Mouse (Mus musculus): ENCODE data around the gene Fam122b.
"Not testable (repeated sequence)": the region's sequence is repeated elsewhere in the genome, so short reads cannot be mapped to it uniquely, and the experiment has no call there.

Fam122b gene

DNA sequence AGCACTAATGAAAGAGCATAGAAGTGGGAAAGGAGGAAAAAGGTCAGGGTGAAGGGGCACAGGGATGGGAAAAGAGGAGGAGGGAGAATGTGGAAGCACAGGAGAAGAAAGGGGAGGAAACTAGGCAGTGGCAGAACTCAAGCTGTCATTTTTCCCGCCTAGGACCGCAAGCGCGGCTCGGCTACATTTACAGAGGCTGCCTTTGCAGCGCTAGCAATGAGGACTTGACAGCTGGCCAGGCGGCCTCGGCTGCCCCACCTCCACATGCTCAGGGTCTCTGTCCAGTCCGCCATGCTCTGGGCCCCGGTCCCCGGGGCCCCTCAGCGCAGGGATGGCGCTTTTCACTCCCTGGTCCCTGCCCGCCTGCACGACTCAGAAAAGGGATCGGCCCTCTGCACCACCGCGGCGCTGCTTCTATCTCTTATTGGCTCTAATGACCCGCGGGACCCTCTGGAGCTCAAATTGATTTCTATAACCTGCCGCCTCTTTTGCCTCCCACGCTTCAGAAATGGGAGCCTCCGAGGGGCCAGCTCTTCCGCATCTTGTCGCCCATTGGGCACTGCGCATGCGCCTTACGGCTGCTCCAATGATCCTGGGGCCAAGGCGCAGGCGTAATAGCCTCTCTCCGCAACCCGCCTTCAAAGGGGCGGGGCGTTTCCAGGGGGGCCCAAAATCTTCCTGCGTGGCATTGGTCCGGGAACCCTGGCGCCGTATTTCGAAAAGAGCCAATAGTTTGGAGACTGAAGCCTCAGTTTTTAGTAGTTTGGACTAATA, at the start of gene Fam122b:
TSS of gene Fam122b (minus strand) at position 517 of the 774 bp plus-strand sequence.
- in situ Hi-C loops (cut with MboI, MseI) = no loop called here

DNA sequence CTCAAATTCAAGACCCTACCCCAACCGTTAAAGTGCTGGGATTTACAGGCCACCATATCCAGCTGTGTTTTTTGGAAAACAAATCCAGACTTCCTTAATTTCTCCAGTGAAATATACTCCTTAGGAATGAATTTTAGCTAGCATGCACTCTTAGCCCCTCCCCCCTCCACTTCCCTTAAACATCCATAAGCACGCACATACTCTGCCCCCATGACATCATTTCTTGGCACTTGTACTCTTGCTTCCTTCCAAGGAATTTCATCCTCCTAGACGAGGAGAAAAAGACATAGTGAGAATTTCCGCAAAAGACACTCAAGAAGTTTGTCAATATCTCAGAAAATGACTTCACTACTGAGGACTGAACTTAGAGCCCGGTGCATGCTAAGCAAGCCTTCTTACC, 18.3 kb upstream of the Fam122b start:
- in situ Hi-C loops (cut with MboI, MseI) = no loop called here

GRCm38 (mm10) chrX:53273124-53273523, 3.5 kb upstream of the Fam122b start, which contains the start of gene Fam122c:
Gene Fam122c, plus strand, starts transcription at chrX:53273424.
- in situ Hi-C loops (cut with MboI, MseI) = no loop called here

- in situ Hi-C loops (cut with MboI, MseI) = not testable (repeated sequence)
Observed at GRCm38 (mm10) chrX:53271628-53272027, 2.0 kb upstream of the Fam122b start.

GRCm38 (mm10) chrX:53270063-53270432, 443 bp upstream of the Fam122b start:
- in situ Hi-C loops (cut with MboI, MseI) = no loop called here

GRCm38 (mm10) chrX:53268856-53269255, 749 bp downstream of the Fam122b start:
- in situ Hi-C loops (cut with MboI, MseI) = no loop called here

DNA sequence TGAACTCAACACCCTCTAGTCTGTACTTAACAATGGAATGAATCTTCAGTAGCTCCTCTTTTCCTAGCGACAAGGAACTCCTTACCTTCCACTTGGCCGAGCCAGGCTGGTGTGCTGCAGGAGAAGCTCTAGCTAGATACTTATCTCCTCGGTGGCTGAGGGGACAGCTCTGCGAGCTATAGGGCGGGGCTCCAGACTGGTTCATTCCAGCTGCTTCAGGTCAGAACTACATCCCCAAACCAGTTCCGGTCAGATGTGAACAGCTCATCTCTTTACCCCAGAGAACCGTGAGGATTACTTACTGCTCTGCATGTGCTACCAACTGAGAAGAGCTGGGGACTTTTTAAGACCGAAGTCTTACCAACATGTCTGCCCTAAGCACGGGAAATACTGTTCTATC, 3.4 kb downstream of the Fam122b start:
- in situ Hi-C loops (cut with MboI, MseI) = no loop called here

DNA sequence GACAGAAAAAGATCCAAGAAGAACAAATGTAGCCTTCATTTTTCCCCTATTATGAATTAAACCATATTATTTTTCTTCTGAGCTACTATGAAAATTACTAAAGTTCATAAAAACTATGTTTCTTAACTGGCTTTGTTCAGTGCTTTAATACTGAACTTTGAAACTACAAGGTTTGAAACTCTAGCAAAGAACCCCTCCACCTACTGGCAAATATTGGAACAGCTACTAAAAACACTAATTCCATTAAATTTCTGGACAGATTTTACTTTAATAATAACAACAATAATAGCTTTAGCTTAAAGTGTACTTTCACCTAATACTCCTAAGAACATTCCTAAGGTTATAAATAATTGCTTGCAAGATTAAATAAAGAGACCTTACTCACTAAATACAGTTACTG, 14.4 kb downstream of the Fam122b start:
- in situ Hi-C loops (cut with MboI, MseI) = no loop called here

DNA sequence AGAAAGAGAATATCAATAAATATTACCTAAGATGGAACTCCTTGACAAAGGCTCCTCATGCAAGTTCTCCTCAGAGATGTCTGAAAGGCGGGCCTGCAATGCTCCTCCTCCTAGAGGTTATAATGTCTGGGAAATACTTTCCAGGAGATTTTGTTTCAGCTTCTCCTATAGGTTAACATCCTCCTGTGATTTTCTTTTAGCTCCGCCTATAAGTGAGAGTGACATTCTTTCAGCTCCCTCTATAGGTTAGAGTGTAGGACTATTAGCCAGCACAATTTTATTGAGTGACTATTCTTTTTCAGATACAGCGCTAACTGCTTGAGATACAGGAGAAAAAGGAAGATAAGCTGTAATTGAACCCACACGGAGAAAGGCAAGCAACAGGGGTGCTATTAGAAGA, 29.6 kb downstream of the Fam122b start, which contains the start of gene Plac1:
TSS of gene Plac1 (minus strand) at position 101 of the 400 bp plus-strand sequence.
- in situ Hi-C loops (cut with MboI, MseI) = no loop called here

- in situ Hi-C loops (cut with MboI, MseI) = no loop called here
Observed at GRCm38 (mm10) chrX:53237971-53238370, 31.6 kb downstream of the Fam122b start.

DNA sequence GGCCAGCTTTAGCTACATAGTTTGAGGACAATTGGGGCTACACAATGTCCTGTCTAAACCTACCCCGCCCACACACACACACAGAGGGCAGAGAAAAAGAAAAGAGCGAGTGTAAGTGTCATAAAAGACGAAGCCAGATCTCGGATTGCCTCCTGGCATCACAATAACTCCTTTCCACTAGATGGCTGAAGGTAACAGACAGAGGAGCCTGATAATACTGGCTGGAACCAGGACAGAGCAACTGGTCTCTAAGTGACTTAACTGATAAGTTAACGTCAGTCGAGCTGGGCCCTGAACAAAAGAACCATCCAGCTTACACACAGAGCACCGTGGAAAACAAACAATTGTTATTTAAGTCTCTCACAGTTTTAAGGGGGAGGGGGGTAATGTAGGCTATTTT, 33.2 kb downstream of the Fam122b start:
- in situ Hi-C loops (cut with MboI, MseI) = no loop called here

- in situ Hi-C loops (cut with MboI, MseI) = no loop called here
Observed at GRCm38 (mm10) chrX:53233689-53234088, 35.9 kb downstream of the Fam122b start.

GRCm38 (mm10) chrX:53231965-53232364, 37.6 kb downstream of the Fam122b start:
- in situ Hi-C loops (cut with MboI, MseI) = no loop called here

- in situ Hi-C loops (cut with MboI, MseI) = loop anchor here (25.0 kb wide), 1 partner anchor 1713 kb away; no protein-coding TSS in a partner anchor
Observed at GRCm38 (mm10) chrX:53224353-53224944, 45.2 kb downstream of the Fam122b start.

DNA sequence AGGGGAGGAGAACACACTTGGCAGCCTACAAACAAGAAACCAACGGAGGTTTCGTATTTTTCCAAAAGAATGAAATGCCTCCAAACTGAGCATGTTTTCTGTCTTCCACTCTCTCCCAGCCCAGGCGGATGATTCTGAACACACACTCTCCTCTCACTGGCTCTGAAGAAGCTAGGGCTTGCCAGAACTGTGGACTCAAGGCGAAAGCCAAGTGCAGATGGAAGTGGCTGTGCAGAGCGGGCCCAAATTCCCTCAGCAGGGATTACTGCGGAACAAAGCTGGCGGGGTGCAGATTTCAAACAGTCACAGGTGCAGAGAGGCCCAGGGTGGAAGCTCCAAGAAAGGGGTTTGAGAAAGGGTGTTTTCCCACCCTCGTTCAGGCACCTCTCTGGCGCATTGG, 48.8 kb downstream of the Fam122b start:
- in situ Hi-C loops (cut with MboI, MseI) = loop anchor here (25.0 kb wide), 1 partner anchor 1716 kb away; no protein-coding TSS in a partner anchor

DNA sequence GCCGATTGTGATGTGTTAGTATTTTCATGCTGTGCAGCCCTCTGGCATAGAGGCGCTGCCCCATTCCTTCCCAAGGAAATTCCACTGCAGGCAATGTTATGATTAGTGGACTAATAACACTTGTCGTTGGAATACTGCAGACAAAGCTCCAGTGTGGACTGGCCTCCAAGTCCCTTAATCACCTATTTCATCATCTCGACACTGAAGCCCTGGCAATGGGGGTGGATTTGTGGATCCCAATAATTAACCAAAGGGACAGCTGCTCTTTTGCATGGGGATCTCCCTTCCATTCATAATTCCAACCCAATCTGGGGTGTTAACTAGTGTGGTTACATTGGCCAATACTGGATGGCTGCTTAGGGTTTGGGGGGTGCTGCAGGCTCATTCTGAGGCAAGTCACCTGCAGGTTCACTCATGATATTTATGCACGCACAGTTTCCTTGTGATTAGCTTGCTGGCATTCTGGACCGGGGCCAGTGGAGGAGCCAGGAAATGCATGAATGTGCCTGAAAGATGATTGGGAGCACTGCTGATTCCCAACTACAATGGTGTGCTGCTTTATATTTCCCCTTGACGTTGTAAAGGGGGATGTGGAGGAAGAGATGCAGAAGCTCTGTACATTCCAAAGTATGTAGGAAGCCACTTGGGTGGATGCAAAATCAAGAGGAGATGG, 54.9 kb downstream of the Fam122b start:
- in situ Hi-C loops (cut with MboI, MseI) = loop anchor here (25.0 kb wide), 1 partner anchor 1723 kb away; no protein-coding TSS in a partner anchor

DNA sequence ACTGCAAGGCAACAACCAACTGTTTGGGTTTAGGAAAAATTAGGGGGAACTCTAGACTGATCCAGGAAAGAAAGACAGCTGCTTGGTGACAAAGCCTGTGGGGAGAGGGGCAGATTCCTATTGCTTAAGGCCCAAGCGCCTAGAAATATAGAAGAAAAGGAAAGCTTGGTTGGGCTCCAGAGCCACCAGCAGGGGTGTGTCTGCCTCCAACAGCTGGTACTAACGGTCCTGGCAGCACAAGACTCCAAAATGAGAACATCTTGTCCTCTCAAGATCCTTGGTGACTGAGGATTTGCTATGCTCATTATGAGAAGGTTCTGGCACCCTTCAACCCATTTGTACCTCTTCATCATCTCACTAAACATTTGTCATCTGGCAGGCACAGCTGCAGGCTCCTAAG, 55.8 kb downstream of the Fam122b start:
- in situ Hi-C loops (cut with MboI, MseI) = loop anchor here (25.0 kb wide), 1 partner anchor 1723 kb away; no protein-coding TSS in a partner anchor

- in situ Hi-C loops (cut with MboI, MseI) = loop anchor here (25.0 kb wide), 1 partner anchor 1725 kb away; no protein-coding TSS in a partner anchor
Observed at GRCm38 (mm10) chrX:53212485-53212884, 57.1 kb downstream of the Fam122b start.

DNA sequence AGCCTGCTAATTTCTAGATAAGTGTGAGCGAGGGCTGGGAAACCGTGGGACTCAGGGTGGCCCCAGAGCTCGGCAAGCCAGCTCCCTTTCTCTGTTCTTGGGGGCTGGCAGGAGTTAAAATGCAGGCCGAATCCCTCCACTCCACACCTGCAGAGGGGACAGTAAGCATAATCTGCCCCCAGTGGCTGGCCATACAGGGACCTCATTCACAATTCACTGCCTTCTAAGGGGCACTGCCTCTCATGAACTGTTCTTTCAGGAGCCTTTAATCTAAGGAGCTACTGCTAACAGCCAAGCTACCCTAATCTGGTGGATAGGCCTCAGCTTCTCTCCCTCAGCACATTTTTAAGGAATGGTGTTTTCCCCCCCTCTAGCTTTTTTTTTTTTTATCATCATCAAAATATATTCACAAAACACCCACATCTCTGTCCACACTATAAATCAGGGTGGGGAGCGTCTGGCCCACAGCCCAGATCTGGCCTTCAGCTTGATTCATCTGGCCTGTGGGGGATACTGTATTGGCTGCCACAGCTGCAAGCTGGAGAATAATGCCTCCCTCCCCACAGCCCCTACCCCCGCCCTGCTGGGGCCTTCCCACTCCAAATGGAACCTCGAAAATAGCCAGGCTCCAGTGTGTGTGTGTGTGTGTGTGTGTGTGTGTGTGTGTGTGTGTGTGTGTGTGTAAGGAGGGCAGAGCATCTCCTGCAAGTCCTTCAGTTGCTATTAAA, 57.7 kb downstream of the Fam122b start:
- in situ Hi-C loops (cut with MboI, MseI) = loop anchor here (25.0 kb wide), 1 partner anchor 1725 kb away; no protein-coding TSS in a partner anchor

DNA sequence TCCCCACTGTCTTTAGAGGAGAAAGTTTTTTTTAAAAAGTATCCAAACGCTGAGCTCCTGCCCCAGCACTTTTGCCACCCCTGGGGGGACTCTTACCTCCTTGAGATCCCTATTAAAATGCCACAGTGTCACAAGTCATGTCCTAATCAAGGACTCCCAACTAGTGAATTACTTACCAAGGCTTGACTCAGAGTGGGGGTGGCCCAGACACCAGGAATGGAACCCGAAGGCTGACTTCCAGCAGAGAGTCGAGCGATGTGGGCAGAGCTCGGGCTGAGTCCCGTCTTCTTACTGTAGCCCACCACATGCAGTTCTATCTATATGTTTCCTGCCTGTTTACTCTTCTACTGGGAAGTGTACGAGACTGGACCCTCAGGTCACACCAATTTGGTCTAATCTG, 60.2 kb downstream of the Fam122b start:
- in situ Hi-C loops (cut with MboI, MseI) = loop anchor here (25.0 kb wide), 1 partner anchor 1728 kb away; no protein-coding TSS in a partner anchor

DNA sequence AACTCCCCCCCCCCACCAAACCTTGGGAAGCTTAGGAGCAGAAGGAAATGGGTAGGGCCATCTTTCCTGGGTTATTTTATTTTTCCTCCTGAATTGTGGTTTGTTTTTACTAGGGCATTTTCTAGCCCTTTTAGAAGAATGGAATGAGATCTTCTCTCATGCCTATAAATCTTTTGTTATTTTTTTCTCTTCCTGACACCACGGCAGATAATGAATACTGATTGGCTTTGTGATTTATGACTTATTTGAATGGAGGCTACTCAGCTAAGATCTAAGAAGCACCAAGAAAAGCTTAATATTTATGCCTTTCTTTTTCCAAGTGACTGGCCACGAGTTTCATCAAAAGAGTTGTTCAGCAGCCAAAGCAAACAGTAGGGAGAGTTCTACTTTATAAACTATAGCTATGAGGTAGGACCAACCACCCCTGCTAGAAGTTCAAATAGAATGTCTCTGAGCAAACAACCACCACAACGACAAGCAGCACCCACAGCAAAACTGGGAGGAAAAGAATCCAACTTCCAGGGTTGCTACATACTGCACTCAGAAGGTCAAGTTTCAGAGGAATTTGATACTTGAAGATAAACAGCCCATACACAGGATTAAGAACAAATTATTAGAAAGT, 64.8 kb downstream of the Fam122b start:
- in situ Hi-C loops (cut with MboI, MseI) = loop anchor here (25.0 kb wide), 1 partner anchor 1732 kb away; no protein-coding TSS in a partner anchor
